Mouse (Mus musculus): ENCODE data around the gene 1500009L16Rik. TPM values are rescaled to one million over a fixed set of nuclear protein-coding genes. Genes with fewer than 3 reads are reported as not detected.

1500009L16Rik gene
- total RNA-seq, 2 experiments from 2014 or later = 4.4 to 6.1 TPM

Other genes with a start within 250 kb of the 1500009L16Rik start
- 10 to 100 TPM; 13.4 to 15.9 TPM for gene Aldh1l2, start 188.7 kb upstream of the 1500009L16Rik start, total RNA-seq (2021)
- 10 to 100 TPM; 12.5 to 14.7 TPM for gene Washc4, start 179.1 kb upstream of the 1500009L16Rik start, total RNA-seq (2021)
- gene Appl2, start 74.1 kb upstream of the 1500009L16Rik start, total RNA-seq (2021) = 10 to 100 TPM; 32.5 to 34.6 TPM

All from heart, postnatal 25 days (tissue).